Mouse (Mus musculus) heart, adult 18-20 months (tissue): ENCODE data around the gene Ssc4d. TPM values are rescaled to one million over a fixed set of nuclear protein-coding genes. Genes with fewer than 3 reads are reported as not detected.

Experiments used
- DNase-seq, 2 experiments: peaks; one replicate each; pipeline ENCODE4 v3.0.0; 2021 to 2022; ENCODE audit warnings: mixed read lengths in 1 of 2
- long read RNA-seq, 2 experiments: library from polyadenylated mRNA; stranded (forward); transcript quantifications; one replicate each; pipeline ENCODE4 v2.0.0; 2021
- total RNA-seq, 2 experiments: library from RNA; stranded (reverse); gene quantifications; 2 replicates each; pipeline ENCODE4 v1.2.3; 2021

Ssc4d gene
- total RNA-seq: under 1 TPM; 0.21 to 0.40 TPM
- long read RNA-seq, experiment 1: 0 reads
- long read RNA-seq, experiment 2: 0 reads

DNA sequence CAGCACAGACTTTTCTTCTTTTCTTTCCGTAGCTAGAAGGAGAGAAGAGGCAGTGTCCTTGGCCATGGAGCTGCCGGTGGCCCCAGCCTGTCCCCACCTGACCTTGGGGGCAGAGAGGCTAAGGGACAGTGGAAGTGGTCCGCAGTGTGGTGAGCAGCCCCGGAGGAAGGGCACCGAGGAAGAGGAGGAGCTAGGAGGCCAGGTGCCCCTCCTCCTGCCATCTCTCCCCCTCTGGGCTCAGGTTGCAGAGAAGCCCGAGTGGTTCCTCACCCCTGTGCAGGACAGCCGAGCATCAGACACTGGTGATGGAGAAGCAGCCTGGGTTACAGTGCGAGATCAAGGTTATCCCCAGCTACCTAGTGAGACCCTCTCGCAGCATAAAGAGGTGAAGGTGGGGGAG lies at the start of gene Ssc4d:
Ssc4d (minus strand) TSS at position 167 of the 400 bp plus-strand sequence.
- DNase-seq: no peak

DNA sequence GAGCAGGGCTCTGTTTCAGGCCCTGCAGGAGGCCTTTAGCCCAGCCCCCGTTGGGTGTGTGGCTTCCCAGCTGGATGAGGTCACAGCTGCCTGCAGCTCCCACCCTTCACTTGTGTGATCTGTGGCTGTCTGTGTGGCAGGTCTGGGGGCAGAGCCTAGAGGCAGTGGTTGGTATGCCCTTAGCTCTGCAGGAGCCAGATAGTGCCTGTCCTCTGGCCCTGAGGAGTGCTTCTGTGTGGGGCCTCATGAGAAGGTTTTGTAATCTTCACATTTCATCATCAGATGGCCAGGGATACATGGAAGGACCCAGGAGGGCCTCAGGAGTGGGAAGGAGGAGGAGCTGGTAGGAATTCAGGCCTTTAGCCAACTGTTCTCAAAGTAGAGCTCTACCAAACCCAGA lies 45.6 kb upstream of the Ssc4d start:
- DNase-seq: peak in 1 of 2 experiments; percentile 37

DNA sequence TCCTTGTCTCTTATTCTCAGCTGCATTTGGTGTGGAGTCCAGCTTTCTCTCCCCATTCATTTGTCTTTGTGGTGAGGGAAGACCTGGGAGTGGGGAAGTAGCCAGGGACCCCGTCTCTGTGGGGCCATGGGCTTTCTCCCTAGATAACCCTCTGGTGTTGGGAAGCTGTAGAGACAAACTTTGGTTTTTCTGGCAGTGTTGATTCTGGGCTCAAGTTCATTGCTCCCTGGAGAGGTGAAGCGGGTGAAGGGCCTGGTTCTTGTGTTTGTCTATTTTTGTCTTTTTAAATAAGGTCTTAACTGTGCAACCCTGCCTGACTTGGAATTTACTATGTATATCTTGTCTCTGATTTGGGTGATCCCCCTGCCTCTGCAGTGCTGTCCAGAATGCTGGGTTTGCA lies 44.4 kb upstream of the Ssc4d start:
- DNase-seq: no peak

DNA sequence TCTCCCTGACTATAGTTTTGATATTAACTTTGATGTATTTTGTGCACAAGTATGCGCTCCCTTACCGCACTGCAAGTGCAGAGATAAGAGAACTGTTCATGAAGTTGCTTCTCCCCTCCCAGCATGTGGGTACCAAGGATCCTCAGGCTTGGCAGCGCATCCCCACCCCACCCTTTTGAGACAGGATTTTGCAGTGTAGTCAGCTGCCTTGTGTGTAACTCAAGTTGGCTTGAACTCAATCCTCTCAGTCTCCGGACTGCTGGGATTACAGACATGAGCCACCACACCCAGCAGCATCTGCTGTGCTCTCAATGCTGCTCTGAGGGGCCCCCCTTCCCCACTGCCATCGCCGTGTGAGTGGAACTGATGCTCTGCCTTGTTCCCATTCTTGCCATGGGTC lies 42.9 kb upstream of the Ssc4d start:
- DNase-seq: peak; percentile 26 to 50

DNA sequence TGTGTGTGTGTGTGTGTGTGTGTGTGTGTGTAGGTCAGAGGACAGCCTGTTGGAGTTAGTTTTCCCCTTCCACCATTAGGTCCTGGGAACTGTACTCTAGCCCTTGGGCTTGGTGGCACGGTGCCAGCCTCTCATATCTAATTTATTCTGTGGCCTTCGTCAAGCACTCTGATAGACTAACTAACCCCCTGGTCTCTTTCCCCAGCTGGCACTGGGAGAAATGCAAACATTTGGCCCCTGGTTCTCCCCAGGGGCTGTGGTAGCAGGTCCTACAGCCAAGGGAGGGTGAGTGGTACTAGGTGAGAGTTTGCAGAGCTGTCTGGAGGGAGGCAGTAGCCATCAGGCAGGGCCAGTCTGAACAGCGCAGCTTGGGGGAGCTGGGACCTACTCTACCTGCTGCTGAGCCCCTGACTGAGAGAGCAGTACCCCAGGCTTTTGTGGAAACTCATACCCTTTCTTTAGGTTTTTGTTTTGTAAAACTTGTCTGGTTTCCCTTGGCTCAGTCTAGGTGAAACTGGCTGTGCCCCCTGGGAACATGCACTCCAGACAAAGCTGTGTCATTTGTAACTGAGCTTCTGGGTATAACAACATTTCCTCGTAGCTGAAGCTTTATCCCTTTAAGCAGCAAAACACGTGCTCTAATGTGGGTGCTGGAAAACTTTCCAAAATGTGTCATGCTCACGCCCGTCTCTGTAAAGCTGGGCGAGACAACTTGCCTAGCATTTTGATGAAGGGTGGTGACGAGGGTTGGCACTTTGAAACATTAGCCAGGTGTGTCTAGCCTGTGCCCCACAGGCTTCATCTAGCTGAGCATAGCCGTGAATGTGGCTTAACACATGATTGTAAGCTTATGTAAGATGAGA lies 41.9 kb upstream of the Ssc4d start:
- DNase-seq: peak; percentile 19 to 42

GRCm38 (mm10) chr5:136015586-136015985 lies 41.3 kb upstream of the Ssc4d start:
- DNase-seq: peak in 1 of 2 experiments; percentile 15

GRCm38 (mm10) chr5:136014877-136015276 lies 40.5 kb upstream of the Ssc4d start:
- peak; percentile 20 to 42 for DNase-seq

- DNase-seq: no peak
Observed at GRCm38 (mm10) chr5:136007745-136008144, 33.4 kb upstream of the Ssc4d start.

DNA sequence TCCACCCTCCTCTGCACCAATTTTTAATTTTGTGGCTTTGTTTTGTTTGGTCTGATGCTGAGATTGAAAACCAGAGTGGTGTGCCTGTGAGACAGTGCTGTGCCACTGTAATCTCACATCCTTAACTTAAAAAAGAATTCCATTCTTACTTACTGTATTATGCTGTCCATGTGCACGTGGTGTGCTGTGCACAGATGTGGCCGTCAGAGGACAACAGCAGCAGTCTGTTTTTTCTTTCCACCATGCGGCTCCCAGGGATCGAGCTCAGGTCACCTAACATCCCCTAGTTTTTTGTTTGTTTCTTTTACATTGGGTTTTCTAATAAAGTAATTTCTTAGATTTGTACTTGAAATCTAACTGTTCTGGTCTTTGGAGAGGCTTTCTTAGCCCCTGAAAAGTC lies 30.2 kb upstream of the Ssc4d start:
- no peak for DNase-seq

DNA sequence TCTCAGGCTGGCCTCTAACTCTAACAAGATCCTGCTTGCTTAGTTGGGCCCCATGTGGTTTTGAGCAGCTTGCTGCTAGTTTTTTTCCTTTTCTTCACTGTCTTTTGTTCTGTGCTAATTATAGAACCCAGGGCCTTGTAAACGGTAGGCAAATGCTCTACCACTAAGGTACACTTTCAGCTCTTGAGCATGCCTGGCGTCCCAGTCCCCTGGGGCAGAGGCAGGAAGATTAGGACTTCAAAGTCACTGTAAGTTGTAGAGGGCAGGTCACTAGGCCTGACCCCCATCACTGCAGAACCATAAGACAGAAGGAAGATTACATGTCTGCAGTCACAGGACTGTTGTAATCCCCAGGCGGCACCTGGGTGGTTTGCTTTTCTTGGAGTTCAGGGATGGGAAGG lies 28.4 kb upstream of the Ssc4d start:
- DNase-seq: no peak

DNA sequence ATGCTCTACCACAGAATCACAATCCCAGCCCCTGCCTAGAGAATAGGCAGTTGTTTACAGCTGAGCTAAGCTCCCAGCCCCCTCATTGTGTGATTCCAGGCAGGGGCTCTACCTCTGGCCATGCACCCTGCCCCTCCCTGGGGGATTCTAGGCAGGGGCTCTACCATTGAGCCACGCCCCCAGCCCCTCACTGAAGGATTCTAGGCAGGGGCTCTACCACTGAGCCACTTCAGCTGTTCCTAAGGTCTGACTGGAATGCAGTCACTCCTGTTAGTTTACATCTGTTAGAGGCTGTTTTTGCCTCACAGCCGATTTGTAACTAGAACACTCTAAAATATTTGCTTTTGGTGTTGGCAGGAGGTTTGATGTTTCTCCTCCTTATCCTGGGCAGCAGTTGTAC lies 28.0 kb upstream of the Ssc4d start:
- no peak for DNase-seq

DNA sequence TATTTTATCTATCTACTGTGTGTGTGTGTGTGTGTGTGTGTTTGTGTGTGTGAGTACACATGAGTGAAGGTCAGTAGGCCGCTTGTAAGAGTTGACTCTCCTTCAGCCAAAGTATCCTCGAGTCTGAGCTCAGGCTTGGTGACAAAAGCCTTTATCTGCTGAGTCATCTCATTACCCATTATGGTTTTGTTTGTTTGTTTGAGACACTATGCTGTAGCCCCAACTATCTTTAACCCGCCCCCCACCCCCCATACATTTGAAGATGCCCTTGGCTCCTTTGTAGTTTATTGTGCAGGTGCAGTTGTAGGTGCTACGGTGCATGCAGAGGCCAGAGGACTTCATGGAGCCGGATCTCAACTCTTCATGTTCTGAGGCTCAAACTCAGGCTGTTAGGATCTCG lies 26.9 kb upstream of the Ssc4d start:
- DNase-seq: no peak

- DNase-seq: no peak
Observed at GRCm38 (mm10) chr5:135996162-135996561, 21.8 kb upstream of the Ssc4d start.

GRCm38 (mm10) chr5:135994725-135995687 lies 20.7 kb upstream of the Ssc4d start, which contains the start of gene Dtx2:
Gene Dtx2, plus strand, starts transcription at chr5:135994800.
- DNase-seq: peak; percentile 94 to 95

- no peak for DNase-seq
Observed at GRCm38 (mm10) chr5:135994335-135994724, 20.0 kb upstream of the Ssc4d start.

DNA sequence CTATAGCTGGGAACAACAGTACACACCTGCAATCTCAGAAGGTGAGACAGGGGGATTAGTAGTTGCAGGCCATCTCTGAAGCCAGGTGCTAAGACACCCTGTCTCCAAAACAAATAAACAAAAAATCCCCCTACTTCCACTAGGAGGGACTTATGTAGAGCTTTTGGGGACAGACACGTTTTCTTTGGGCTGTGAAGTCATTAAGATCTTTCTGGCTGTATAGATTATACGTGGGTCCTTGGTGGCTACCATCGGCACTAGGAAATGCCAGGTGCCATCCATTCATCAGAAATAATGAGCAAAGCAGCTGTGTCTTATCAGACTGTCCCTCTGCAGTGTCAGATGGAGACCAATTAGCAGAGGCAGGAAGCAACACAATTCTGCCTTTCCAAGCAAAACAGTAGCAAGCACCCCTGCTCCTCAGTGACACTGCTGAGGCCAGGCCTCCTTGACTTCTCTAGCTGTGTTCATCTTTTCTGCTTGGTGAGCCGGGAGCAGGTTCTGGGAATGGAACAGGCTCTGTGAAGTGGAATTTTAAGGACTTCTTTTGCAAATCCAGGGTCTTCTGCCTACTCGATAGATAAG lies 19.1 kb upstream of the Ssc4d start:
- DNase-seq: no peak

GRCm38 (mm10) chr5:135990601-135991000 lies 16.3 kb upstream of the Ssc4d start:
- peak; percentile 14 to 50 for DNase-seq

DNA sequence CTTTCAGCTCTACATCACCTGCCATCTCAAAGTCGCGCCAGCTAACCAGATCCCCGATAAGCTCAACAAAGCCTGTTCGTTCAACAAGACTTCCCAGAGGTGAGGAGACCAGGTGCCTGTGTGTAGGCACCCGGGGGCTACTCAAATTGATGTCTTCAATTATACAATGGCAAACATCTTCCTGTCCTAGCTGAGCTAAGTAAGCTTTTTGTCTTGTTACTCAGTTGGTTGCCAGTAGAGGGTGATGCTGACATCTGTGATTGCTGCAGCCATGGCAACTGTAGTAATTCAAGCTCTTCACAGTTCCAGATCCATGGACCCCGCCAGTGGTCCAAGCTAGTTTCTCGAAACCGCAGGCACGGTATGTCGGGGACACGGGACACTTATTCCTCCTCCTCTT lies 12.9 kb upstream of the Ssc4d start:
- no peak for DNase-seq

GRCm38 (mm10) chr5:135984546-135985044 lies 10.3 kb upstream of the Ssc4d start:
- no peak for DNase-seq

DNA sequence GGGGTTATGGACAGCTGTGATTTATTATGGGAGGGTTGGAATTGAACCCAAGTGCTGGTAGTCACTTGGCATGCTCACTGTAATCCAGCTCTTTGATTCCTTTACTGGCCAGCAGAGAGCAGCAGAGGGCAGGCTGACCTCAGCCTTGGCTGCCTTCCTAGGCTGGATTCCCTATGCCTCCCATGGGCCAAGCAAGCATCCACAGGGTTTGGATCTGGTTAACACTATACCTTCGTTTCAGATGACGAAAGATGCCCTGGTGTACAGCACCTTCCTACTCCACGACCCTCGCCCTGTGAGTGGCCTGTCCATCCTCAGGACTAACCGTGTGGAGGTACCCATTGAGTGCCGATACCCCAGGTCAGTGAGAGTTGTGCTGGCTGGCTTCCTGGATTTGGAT lies 8.1 kb upstream of the Ssc4d start:
- peak; percentile 73 to 84 for DNase-seq

DNA sequence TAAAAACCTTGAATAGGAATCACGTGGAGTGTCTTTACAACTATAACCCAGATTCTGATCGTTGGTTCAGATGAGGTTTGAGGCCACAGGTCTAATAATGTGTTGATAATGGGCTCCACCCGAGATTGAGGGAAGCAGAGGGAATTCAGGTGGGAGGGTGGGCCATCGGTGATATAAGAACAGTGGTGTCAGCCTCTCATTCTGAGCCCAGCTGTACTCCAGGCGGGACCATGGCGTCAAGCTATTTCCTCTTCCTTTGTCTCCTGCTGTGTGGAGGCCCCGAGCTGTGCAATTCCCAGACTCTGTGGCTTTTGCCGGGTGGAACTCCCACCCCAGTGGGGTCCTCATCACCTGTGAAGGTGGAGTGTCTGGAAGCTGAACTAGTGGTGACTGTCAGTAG lies 5.6 kb upstream of the Ssc4d start, which contains the start of gene Zp3:
Zp3 (plus strand) TSS at position 196 of the 400 bp plus-strand sequence.
- DNase-seq: no peak

GRCm38 (mm10) chr5:135979381-135979780 lies 5.0 kb upstream of the Ssc4d start:
- DNase-seq: no peak
